Mouse (Mus musculus) midbrain, postnatal 0 days (tissue): ENCODE measurements around the gene Scn10a. TPM values are rescaled to one million over a fixed set of nuclear protein-coding genes. Genes with fewer than 3 reads are reported as not detected.
A peak's percentile ranks its signal among the peaks of the same experiment; 100 is the strongest.

Experiments used
- ATAC-seq: fragments of 200-750 bp; cut with Nextera tagmentation; 2 replicates; pipeline ENCODE4 v1.8.0; 2017; ENCODE audit warnings: moderate number of reproducible peaks, mild to moderate bottlenecking, moderate TSS enrichment, moderate library complexity; ENCODE audit not compliant: low FRiP score
- DNase-seq: peaks from one replicate; pipeline ENCODE4 v3.0.0-alpha.2; 2015; ENCODE audit warnings: low spot score
- H3K27ac ChIP-seq: fragments of 300-500 bp; sonication (generic); 2 replicates; pipeline ENCODE4 v1.5.1; 2014; ENCODE audit warnings: low read depth, mild to moderate bottlenecking, low read length, mixed read lengths
- H3K27me3 ChIP-seq: fragments of 300-500 bp; sonication (generic); 2 replicates; pipeline ENCODE4 v1.6.1; 2014; ENCODE audit warnings: low read length, control low read depth, mixed read lengths; ENCODE audit not compliant: insufficient read depth
- H3K36me3 ChIP-seq: fragments of 300-500 bp; sonication (generic); 2 replicates; pipeline ENCODE4 v1.6.1; 2014; ENCODE audit warnings: low read length, control low read depth, mixed read lengths; ENCODE audit not compliant: insufficient read depth
- H3K4me1 ChIP-seq: fragments of 300-500 bp; sonication (generic); 2 replicates; pipeline ENCODE4 v1.6.1; 2014; ENCODE audit warnings: mild to moderate bottlenecking, control low read depth, antibody characterized with exemption, low read length, mixed read lengths; ENCODE audit not compliant: insufficient read depth
- H3K4me2 ChIP-seq: fragments of 300-500 bp; sonication (generic); 2 replicates; pipeline ENCODE4 v1.6.1; 2014; ENCODE audit warnings: low read depth, mild to moderate bottlenecking, low read length, mixed read lengths; ENCODE audit not compliant: poor library complexity, severe bottlenecking
- H3K4me3 ChIP-seq: fragments of 300-500 bp; sonication (generic); 2 replicates; pipeline ENCODE4 v1.5.1; 2014; ENCODE audit warnings: low read depth, mild to moderate bottlenecking, low read length, moderate library complexity
- H3K9ac ChIP-seq: fragments of 300-500 bp; sonication (generic); replicated peaks from 2 replicates; pipeline ENCODE4 v1.6.1; 2014; ENCODE audit warnings: mild to moderate bottlenecking, low read length, moderate library complexity, mixed read lengths; ENCODE audit not compliant: poor library complexity, severe bottlenecking
- H3K9me3 ChIP-seq: fragments of 300-500 bp; sonication (generic); 2 replicates; pipeline ENCODE4 v1.6.1; 2016; ENCODE audit warnings: low read length, control low read depth
- CTCF ChIP-seq: IDR thresholded peaks from 2 replicates; pipeline ENCODE4 v1.5.1; 2016; ENCODE audit warnings: antibody characterized with exemption, mild to moderate bottlenecking
- WGBS: fragments of 180-500 bp; shearing (Covaris S2); extraction: QIAGEN DNeasy Blood & Tissue Kit; methylation state at CpG from one replicate; pipeline ENCODE4 v1.1.7; 2014; 5-methylcytosine and 5-hydroxymethylcytosine counted together
- polyA plus RNA-seq: library from polyadenylated mRNA; unstranded; fragments of >200 nt; fragmentation: Nextera tagmentation; extraction: Ambion mirVana; gene quantifications from 2 replicates; pipeline ENCODE4 v1.2.1, GENCODE M21; 2015
- total RNA-seq: library from RNA; depleted of rRNA; stranded (reverse); fragments of >200 nt; gene quantifications from 2 replicates; pipeline ENCODE4 v1.2.3, GENCODE M21; 2014

Scn10a gene
- total and polyA plus RNA-seq, 2 experiments from 2014 or later, result not detected

GRCm38 (mm10) chr9:119664109-119664508 is 55.0 kb downstream of the Scn10a start:
- no peaks in the 10 kb centered on the region for H3K4me1 ChIP-seq
- 59% methylated on average over 1 of the region's 1 CpGs for WGBS
- TF ChIP-seq CTCF, result no peak
- no peaks in the 10 kb centered on the region for H3K36me3 ChIP-seq
- H3K27ac ChIP-seq, result no peak overlapping the region
- no peak overlapping the region for H3K4me3 ChIP-seq
- DNase-seq, result no peak
- no peak for ATAC-seq
- no peak overlapping the region for H3K9ac ChIP-seq
- no peaks in the 10 kb centered on the region for H3K9me3 ChIP-seq
- 0 out of 2 replicates have a peak, but pooled peaks cover 6% of the 10 kb centered on the region for H3K27me3 ChIP-seq
- no peak overlapping the region for H3K4me2 ChIP-seq

DNA sequence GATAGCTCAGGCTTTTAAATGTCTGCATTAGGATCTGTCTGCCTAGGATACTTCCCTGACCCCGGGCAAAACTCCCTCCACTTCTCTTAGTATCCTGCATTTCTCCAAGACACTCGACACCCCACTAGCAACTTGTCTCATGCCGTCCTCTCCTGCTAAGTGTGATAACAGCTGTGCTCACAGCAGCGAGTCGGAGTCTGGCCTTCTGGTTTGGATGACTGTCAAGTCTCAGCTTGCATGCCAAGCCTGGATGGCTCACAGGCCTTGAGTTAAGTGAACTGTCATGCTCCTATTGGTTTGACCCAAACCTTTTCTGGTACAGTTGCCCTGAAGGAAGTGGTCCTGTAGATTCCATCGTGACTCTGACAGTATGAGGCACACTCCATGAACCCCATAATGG is 63.0 kb downstream of the Scn10a start:
- DNase-seq (peak; percentile 61), ATAC-seq (no peak)
- Histone ChIP-seq H3K4me2 (no peak overlapping the region), H3K36me3 (no peaks in the 10 kb centered on the region), H3K4me3 (no peak overlapping the region), H3K27me3 (0 out of 2 replicates have a peak, but pooled peaks cover 3% of the 10 kb centered on the region), H3K4me1 (no peaks in the 10 kb centered on the region), H3K9me3 (no peaks in the 10 kb centered on the region), H3K27ac (no peak overlapping the region), H3K9ac (no peak overlapping the region)
- TF ChIP-seq CTCF, result no peak
- 70% methylated on average over 6 of the region's 6 CpGs for WGBS

DNA sequence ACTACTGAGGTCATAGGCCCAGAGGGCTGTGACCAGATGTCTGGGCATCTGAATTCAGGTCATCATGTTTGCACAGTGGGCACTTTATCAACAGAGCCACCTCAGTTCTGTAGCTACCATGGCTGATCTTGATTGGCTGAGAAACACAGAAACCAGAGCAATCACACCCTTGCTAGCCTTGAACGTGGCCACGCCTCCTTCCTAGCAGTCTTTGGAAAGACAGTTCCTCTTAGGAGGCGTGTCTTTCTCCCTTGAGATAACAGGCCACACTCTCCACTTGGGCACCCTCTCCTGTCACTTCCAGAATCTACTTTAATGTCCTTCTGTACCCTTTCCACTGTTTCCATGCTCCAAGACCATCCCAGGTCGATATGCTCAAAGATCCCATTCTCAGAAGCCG is 65.4 kb downstream of the Scn10a start:
- H3K4me1 ChIP-seq, result no peaks in the 10 kb centered on the region
- WGBS, result 75% methylated on average over 5 of the region's 5 CpGs
- no peaks in the 10 kb centered on the region for H3K36me3 ChIP-seq
- H3K27ac ChIP-seq, result no peak overlapping the region
- H3K9me3 ChIP-seq, result no peaks in the 10 kb centered on the region
- no peak overlapping the region for H3K4me3 ChIP-seq
- no peaks in the 10 kb centered on the region for H3K27me3 ChIP-seq
- ATAC-seq, result no peak
- DNase-seq, result no peak
- H3K9ac ChIP-seq, result no peak overlapping the region
- no peak overlapping the region for H3K4me2 ChIP-seq
- no peak for TF ChIP-seq CTCF

DNA sequence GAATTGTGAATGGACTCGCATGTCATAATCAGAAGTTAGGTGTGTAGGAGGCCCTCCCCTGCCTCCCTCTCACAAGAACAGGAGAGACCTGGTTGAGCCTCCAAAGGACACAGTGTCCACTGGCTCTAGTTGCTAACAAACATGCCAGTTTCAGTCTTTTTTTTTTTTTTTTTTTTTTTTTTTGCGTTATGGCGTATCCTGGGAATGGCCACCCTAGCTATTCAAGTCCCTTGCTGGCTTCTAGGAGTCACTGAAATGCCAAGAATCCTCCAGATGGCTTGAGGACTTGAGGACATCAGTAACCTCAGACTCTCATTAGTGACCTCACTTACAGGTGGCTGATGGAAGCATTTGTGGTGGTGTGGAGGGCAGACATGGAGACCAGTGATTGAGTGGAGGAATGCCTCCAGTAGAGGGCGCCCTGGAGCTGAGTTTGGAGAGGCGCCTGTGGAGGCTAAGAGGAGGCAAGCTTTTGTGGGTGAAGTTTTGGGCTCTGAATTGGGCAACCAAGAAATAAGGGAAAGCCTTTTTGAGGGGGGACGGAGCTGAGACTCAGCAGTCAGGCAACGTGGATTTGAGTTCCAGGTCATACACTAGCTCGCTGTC is 72.1 kb downstream of the Scn10a start:
- peak; percentile 66 for TF ChIP-seq CTCF
- no peak overlapping the region for H3K4me3 ChIP-seq
- H3K36me3 ChIP-seq, result no peaks in the 10 kb centered on the region
- DNase-seq (peak; percentile 42), ATAC-seq (no peak)
- no peak overlapping the region for H3K9ac ChIP-seq
- 61% methylated on average over 8 of the region's 8 CpGs for WGBS
- no peaks in the 10 kb centered on the region for H3K4me1 ChIP-seq
- no peaks in the 10 kb centered on the region for H3K9me3 ChIP-seq
- H3K4me2 ChIP-seq, result no peak overlapping the region
- no peak overlapping the region for H3K27ac ChIP-seq
- H3K27me3 ChIP-seq, result no peaks in the 10 kb centered on the region

DNA sequence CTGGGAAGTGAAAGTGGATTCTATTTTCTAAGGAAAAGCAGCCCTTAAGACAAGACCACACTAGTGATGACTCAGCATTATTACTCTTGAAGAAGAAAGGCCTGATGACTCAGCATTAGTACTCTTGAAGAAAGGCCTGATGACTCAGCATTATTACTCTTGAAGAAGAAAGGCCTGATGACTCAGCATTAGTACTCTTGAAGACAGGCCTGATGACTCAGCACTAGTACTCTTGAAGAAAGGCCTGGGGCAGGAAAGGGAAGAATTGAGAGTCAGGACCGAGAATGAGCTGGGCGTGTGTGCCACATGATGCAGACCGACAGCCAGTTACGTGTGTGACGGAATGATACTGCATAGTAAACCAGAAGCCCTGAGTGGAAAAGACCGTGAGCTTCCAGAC is 77.1 kb downstream of the Scn10a start:
- Histone ChIP-seq H3K9me3 (no peaks in the 10 kb centered on the region), H3K36me3 (no peaks in the 10 kb centered on the region), H3K27me3 (no peaks in the 10 kb centered on the region), H3K27ac (no peak overlapping the region), H3K4me2 (no peak overlapping the region), H3K4me1 (no peaks in the 10 kb centered on the region), H3K4me3 (no peak overlapping the region), H3K9ac (no peak overlapping the region)
- DNase-seq (no peak), ATAC-seq (no peak)
- TF ChIP-seq CTCF, result no peak
- 90% methylated on average over 6 of the region's 6 CpGs for WGBS

- 0 out of 2 replicates have a peak, but pooled peaks cover 7% of the 10 kb centered on the region for H3K27me3 ChIP-seq
- 69% methylated on average over 11 of the region's 11 CpGs for WGBS
Observed at GRCm38 (mm10) chr9:119634216-119634843, 84.8 kb downstream of the Scn10a start.

More at GRCm38 (mm10) chr9:119634216-119634843, 84.8 kb downstream of the Scn10a start:
- DNase-seq, result no peak
- no peak overlapping the region for H3K27ac ChIP-seq
- no peak for ATAC-seq
- no peak overlapping the region for H3K4me2 ChIP-seq
- no peaks in the 10 kb centered on the region; the same call in 1 of the 2 replicates for H3K4me1 ChIP-seq
- no peaks in the 10 kb centered on the region for H3K36me3 ChIP-seq
- no peaks in the 10 kb centered on the region for H3K9me3 ChIP-seq
- H3K9ac ChIP-seq, result no peak overlapping the region
- no peak overlapping the region for H3K4me3 ChIP-seq
- no peak for TF ChIP-seq CTCF
